Mouse (Mus musculus): Measurements from ENCODE around the gene Adam1b. TPM values are rescaled to one million over a fixed set of nuclear protein-coding genes. Genes with fewer than 3 reads are reported as not detected.
A peak's percentile ranks its signal among the peaks of the same experiment; 100 is the strongest.
"Not testable (repeated sequence)": the region's sequence is repeated elsewhere in the genome, so short reads cannot be mapped to it uniquely, and the experiment has no call there.

The Adam1b gene
- total RNA-seq, 2 experiments from 2014 or later = 0.10 TPM; not detected in 1

DNA sequence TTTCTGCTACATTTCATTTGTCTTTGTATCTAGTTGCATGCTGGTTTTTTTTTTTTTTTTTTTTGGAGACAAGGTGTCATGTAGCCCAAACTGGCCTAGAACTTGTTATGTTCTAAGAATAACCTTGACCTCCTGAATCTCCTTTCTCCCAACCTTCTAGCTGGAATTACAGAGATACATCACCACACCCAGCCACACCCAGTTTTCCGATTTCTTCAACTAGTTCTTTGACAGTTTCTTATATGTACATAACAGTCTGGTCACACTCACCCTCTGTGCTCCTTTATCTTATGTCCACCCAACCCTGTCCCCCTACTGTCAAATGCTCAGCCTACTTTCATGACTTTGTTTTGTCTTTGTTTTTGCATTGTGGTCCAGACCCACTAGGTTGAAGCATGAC, 3.6 kb upstream of the Adam1b start:
- intact Hi-C loops (cut with DNase I) = no loop called here
- DNase-seq (ENCODE audit: low spot score in 2 of 2) = no peak

DNA sequence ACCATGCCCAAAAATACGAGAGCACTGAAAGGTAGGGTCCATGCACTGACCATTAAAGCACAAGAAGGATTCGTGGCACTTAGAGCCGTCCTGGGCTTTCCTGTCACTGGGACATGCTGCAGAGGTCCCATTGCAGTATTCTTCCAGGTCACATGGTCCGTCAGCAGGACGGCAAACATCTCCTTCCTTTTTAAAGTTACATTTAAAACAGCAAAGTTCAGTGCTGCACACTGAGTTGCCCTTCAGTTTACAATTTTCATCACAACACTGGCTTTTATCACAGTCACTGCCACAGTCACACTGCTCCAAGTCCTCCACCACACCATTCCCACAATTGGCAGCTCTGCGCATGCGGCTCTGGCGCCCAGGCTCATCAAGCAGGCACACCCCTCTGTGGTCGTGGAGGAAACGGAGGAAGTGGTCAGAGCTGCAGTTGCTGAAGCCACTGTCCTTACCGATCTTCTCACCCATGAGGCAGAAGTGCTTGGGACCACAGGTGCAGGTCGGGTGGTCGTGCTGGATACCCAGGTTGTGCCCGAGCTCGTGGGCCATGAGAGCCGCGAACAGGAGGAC, 1.7 kb downstream of the Adam1b start:
- DNase-seq (ENCODE audit: low spot score in 2 of 2); intact Hi-C loops (cut with DNase I): not testable (repeated sequence)

DNA sequence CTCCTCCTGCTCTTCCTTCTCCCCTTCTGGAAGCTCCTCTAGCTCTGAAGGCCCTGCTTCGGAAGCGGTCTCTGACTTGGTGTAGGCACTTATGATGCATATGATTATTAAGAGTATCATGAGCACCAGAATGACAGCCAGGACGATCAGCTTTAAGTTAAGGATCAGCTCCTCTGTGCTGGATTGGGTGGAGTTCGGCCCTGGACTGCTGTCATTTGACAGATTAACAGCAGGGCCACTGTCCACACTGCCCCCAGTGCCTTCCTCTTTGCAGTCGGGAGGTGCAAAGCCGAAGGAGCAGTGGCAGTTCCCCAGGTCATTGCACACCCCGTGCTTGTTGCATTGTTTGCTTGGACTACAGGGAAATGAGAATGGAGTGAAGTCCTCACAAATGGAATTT, 2.5 kb downstream of the Adam1b start:
- DNase-seq (ENCODE audit: low spot score in 2 of 2) = no peak
- intact Hi-C loops (cut with DNase I) = no loop called here

DNA sequence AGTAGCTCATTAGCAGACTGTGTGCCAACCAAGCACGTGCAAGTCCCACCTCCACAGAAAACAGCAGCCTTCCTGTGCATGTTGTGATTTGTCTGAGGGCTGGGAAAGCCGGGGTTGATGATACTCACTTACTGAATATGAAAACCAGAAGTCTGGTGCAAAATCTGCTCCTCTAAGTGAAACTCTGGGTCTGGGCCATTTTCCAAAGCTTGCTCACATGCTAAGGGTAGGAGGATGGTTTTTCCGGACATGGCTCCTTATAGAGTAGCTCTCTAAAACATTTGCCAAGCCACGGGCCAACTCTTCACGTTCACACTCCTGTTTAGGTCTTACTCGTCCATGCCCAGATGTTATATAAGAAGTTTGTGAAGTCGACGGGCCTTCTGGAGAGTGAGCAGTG, 9.9 kb downstream of the Adam1b start:
- DNase-seq (ENCODE audit: low spot score in 2 of 2) = peak; percentile 72 to 75
- intact Hi-C loops (cut with DNase I) = no loop called here

DNA sequence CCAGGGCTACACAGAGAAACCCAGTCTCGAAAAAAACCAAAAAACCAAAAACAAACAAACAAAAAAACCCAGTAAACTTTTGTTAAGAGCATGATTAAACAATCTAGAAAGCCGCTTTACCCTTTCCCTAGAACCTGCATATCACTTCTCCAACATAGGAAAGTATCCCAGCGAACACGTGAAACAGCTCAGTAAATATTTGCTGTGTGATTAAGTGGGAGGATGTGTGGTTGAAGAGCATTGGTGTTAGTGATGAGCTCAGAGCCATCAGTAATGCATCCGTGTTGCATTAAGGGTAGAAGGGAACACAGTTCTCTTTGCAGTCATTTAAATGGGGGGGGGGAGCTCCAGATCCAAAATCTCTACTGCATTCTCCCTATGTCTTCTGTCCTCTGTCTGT, 18.4 kb downstream of the Adam1b start:
- intact Hi-C loops (cut with DNase I) = no loop called here
- DNase-seq (ENCODE audit: low spot score in 2 of 2) = no peak

DNA sequence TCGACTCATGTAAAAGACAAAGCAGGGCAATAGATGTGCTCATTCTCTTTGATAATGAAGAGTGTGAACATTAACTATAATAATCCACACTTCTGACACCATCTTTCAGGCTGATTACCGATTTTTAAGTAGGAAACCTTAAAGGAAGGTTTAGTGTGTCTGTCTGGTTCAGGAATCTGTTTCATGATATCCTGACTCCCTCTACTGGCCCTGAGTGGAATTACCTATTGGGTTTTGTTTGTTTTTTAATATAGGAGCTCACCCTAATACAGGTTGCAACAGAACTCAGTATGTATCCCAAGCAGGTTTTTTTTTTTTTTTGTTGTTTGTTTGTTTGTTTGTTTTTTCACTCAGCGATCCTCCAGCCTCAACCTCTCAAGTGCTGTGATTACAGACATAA, 25.6 kb downstream of the Adam1b start:
- no peak for DNase-seq (ENCODE audit: low spot score in 2 of 2)
- intact Hi-C loops (cut with DNase I) = loop anchor here (2.0 kb wide), 1 partner anchor 29 kb away; no protein-coding TSS in a partner anchor

DNA sequence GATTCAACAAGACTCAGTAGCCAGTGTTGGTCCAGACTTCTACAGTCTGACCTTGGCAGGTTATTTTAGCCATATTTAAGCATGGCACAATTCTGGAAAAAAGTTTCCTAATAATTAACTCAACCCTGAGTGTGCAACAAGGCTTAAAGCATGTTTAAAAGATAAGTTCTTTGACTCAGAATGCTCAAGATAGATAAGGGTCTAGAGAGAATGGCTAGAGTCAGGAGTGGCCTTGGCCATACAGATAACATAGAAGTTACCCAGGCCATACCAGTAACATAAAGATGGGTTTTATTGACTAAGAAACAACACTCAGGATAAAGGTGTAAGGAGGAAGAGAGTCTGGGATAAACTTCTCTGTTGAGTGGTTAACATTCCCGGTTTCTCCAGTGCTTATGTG, 27.2 kb downstream of the Adam1b start:
- no peak for DNase-seq (ENCODE audit: low spot score in 2 of 2)

DNA sequence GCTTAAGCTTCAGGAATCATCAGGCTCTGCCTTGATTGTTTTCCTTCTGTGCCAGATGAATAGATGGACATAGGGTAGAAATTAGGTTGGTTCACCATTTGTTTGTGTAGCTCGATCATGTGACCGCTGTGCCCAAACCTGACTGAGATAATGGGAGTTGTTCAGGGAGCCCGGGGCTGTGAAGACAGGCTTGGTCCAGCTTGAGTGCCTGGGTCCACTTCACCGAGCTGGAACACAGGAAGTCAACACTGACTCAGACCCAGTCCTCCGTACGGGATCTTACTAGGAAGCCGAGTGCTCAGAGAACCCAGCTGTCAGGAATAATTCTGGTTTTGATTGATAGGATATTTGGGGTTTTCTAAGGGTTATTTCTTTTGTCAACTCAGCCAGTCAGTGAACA, 28.6 kb downstream of the Adam1b start:
- no peak for DNase-seq (ENCODE audit: low spot score in 2 of 2)
- intact Hi-C loops (cut with DNase I) = no loop called here

More for the DNA sequence above, 27.2 kb downstream of the Adam1b start:
- intact Hi-C loops (cut with DNase I) = loop anchor here (2.0 kb wide), 1 partner anchor 27 kb away; no protein-coding TSS in a partner anchor

DNA sequence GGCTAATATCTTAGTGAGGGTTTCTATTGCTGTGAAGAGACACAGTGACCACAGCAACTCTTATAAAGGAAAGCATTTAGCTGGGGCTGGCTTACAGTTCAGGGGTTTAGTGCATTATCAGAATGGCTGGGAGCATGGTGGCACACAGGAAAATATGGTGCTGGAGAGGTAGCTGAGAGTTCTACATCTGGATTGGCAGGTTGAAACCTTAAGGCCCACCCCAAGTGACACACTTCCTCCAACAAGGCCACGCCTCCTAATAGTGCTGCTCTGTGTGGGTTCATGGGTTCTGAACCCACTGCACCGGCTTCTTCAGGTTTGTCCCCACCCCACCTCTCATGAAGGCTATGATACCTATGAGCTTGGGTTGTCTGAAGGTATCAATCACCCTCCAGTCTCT, 30.8 kb downstream of the Adam1b start:
- intact Hi-C loops (cut with DNase I) = no loop called here
- DNase-seq (ENCODE audit: low spot score in 2 of 2) = no peak

DNA sequence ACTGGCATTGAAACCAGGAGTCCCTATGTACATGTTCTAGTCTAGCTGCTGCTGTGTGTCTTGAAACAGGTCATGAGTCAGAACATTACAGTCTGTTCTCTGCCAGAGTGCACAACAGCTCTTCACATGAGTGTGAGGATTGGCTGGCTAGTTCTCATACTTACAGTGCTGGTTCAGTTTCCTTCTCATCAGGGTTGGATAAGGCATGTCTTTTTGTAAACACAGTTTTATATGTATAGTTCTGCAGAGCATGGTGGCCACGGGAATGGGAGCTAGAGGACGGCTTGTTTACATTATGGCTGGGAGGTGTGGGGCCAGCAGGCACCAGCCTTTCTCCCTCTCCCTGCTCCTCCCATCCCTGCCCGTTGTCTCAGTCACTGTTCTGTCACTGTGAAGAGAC, 33.7 kb downstream of the Adam1b start:
- no peak for DNase-seq (ENCODE audit: low spot score in 2 of 2)
- intact Hi-C loops (cut with DNase I) = no loop called here

DNA sequence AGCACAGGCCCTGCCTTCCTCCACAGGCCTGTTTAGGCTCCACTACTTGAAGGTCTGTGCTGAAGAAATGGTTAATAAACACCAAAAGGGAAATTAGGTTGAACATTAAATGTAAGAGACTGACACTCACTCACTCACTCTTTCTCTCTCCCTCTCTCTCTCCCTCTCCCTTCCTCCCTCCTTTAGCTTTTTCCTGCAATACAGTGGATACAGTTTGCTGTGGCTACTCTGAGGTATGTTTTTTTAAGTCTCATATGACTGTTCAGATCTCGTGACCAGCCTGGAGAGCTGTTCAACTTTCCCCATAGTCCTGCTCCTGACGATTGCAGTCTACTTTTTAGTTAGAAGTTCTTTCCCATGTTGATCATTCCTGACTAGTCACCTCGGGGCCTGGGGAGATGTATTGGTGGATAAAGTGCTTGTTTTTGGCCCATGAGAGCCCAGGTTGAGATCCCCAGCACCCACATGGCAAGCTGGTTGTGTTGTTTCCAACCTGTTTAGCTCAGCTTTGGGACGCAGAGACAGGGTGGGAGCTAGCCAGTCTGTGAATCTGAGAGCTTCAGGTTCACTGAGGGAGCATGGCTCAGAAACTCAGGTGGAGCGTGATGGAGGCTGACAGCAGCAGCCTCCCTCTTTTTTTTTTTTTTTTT, 39.5 kb downstream of the Adam1b start:
- no peak for DNase-seq (ENCODE audit: low spot score in 2 of 2)
- intact Hi-C loops (cut with DNase I) = no loop called here

DNA sequence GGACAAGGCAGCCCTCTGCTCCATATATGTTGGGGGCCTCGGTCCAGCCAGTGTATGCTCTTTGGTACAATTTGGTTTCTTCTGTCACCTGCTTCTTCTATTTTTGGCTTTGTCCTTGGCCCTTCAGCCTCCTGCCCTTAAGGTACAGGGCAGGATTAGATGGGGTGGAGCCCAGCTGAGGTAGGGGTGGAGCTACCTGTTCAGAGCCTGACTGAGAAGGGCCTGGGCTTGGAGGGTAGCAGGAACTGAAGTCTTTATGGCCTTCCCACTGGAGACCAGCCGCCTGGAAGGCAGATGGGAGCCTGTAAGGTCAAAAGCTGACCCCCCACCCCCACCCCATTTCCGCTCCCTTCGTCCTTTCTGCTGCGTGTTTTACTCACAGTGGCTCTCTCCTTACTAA, 40.3 kb downstream of the Adam1b start:
- DNase-seq (ENCODE audit: low spot score in 2 of 2) = no peak
- intact Hi-C loops (cut with DNase I) = no loop called here

DNA sequence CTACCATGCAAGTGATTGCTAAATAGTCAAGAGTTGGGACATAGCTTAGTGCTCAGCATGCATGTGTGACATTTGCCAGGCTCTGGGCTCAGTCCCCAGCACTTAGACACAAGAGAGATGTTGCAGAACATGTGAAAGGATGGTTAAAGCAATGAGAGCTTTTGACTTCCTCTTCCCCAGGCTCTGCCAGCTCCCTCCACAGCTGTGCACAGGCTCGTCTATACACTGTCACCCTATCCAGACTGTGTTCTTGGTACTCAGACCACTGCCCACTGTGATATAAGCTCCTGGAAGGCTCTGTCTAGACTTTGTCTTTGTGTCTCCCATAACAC, 41.1 kb downstream of the Adam1b start:
- no peak for DNase-seq (ENCODE audit: low spot score in 2 of 2)

DNA sequence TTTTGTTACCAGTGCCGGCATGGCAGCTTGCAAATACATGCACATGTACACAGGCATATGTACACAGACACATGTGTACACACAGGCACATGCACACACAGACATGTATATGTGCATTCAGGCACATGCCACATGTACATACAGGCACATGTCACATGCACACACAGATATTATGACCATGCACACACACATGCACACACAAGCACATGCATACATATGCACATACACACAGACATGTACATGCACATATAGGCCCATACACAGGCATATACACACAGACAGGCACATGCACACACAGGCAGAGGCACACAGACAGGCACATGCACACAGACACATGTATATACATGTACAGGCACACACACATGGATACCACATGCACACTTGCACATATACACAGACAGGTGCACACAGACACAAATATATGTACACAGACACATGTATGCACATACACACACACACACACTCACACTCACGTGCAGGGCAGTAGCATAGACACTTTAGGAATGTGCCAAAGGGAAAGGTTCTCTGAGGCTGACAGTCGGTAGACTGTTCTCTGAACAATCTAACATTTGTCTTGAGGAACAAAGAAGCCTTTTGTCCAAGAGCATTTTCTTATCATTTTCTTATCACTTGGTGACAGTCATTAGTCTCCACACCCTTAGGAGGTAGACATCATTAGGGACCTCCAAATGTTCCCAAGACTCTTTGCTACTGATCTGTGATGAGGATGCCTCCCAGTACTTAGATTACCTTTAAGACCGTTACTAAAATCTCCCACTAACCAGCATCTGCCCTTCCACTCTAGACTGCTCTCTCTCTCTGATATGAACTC, 41.7 kb downstream of the Adam1b start:
- DNase-seq (ENCODE audit: low spot score in 2 of 2) = no peak
- intact Hi-C loops (cut with DNase I) = no loop called here

More for the DNA sequence above, 41.1 kb downstream of the Adam1b start:
- intact Hi-C loops (cut with DNase I) = no loop called here

DNA sequence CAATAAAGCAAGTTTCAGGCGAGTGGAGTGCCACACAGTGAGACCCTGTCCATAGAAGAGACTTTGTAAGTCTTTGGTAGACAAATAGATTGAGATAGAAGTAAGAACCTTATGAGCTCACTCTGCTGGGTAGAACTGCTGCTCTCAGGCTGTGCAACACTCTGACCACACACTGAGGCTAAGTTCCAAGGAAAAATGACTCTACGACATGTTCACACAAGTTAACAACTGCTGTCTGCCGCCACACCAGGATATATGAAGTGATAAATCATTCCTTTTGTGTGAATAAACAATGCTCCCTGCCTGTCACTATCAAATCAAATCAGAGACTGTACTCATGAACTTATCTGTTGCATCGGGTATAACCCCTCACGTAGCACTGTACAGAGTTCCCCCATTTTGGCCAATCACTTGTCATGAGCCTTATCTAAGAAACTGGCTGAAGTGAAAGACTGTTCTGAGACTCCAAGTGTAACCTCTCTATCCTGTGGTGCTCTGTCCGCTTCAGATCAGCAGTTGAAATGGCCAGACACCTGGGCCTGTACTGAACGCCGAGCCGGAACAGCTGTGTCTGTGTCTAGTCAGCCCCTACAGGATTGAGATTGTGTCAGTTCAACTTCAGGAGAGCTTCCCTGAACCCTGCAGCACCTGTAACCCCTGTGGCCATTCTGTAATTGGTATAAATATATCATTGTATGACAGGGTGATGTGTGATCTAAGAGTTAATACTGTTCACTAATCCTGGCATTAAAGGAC, 47.5 kb downstream of the Adam1b start:
- intact Hi-C loops (cut with DNase I) = no loop called here

DNA sequence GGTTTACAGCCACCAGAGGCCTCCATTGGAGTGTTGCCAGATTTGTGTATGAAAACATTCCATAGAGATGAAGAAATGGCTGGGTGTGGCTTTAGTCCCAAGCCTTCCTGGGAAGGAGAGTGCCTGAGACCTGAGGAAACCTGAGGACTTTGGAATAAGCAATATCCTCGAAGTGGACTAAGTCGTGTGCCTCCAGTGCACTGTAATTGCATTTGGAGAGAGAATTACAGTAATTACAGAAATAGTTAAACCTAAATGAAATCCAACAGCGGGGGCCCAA, 48.8 kb downstream of the Adam1b start:
- no peak for DNase-seq (ENCODE audit: low spot score in 2 of 2)
- intact Hi-C loops (cut with DNase I) = no loop called here

More for the DNA sequence above, 47.5 kb downstream of the Adam1b start:
- DNase-seq (ENCODE audit: low spot score in 2 of 2) = no peak

DNA sequence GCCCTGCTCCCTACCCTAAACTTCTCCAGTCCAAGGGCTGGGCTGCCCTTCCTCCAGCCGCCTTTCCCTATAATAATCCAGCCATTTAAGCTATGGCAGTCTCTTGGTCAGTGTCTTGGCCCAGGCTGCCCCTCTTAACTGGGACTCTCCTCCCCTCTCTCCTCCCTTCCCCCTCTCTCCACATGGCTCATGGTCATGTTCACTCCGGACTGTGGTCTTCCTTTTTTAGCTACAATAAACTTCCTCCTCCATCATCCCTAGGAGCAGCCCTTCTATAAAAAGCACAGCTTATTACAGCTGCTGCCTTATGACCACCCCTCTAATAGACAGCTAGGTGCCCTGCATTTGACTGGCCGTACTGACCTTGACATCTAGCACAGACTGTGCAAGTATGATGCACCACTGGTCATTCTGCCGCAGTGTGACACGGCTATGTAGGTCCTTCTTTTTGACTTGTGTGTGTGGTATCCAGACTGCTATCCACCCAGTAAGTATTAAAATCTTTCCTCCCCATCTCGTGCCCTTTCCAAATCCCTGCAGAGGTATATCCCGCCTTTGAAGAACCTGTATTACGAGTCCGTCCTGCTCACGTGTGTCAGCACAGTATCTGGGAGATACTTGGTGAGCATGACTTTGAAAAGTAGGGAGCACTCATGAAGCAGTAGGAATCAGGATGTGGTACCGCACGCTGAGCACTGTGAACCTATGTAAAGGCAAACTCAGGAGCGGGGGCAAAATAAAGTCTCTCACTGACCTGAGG, 49.3 kb downstream of the Adam1b start:
- intact Hi-C loops (cut with DNase I) = no loop called here

DNA sequence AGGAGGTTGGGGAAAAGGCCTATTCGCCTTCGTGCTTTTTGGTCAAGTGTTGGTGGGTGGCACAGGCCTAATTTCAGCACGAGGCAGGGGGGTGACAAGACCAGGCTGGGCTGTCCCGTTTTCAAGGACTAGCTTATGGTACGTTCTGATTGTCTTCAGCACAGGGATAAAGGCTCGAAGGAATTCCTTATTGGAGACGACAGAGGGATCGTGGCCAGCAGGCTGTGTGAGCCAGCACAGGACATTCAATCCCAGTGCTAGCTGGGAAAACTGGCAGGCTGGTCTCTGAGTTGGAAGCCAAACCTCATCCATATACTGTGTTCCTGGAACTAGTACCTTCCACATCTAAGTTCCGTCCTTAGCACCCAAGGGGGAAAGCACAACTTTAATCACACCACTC, 50.3 kb downstream of the Adam1b start:
- no peak for DNase-seq (ENCODE audit: low spot score in 2 of 2)
- intact Hi-C loops (cut with DNase I) = no loop called here

More for the DNA sequence above, 49.3 kb downstream of the Adam1b start:
- no peak for DNase-seq (ENCODE audit: low spot score in 2 of 2)

DNA sequence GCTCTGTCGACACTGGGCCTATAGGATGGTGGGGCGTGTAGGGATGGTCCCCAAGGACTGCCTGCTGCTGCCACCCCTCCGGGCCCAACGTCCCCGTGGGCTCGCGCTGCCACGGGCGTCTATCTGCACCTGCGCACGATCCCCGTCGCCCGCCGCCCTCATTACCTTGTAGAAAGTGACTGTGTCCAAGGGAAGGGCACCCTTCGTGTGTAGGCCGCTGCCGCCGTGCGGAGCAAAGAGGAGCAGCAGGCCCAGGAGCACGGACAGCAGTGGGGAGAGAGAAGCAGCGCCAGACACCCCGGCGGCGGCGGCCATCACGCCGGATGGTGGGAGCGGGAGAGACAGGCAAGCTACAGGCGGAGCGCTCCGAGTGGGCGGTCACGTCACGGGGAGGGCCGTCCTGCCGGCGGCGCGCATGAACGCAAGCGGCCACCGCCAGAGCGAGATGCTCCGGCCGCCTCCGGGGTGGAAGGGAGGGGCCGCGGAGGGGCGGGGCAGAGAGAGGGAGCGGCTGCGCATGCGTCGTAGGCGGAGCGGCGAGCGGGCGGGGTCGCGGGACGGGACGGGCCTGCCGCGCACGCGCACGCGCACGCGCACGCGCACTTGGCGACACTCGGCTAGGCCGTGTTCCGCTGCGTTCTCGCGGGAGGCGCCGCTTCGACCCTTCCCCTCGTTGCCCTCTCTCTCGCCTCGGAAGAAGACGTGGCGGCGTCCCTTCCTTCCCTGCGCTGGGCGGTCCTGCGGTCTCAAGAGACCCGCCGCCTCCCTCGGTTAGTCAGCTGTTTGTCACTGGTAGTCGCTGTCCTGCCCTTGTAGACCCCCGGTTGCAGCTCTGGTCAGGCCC, 51.0 kb downstream of the Adam1b start, which contains the start of gene Erp29:
Gene Erp29 (minus strand): TSS at position 481 of the 844 bp plus-strand sequence.
- intact Hi-C loops (cut with DNase I) = no loop called here
- peak; percentile 98 to 99 for DNase-seq (ENCODE audit: low spot score in 2 of 2)
